Mouse (Mus musculus): ENCODE results near the gene 1810013L24Rik.

GRCm38 (mm10) chr16:8871376-8871775 lies 41.5 kb downstream of the 1810013L24Rik start:
- TF ChIP-seq CTCF (IDR thresholded peaks at IDR 0.05; ENCODE audit: insufficient read depth, low read length), result no peak
- no peak for TF ChIP-seq POLR2A (IDR thresholded peaks at IDR 0.05; ENCODE audit: borderline replicate concordance, extremely low read depth, low read depth, low read length)

Measured in lung, adult 2 months (tissue).